Mouse (Mus musculus) small intestine, adult 2 months (tissue): Measurements from ENCODE around the gene Uqcr11. TPM values are rescaled to one million over a fixed set of nuclear protein-coding genes. Genes with fewer than 3 reads are reported as not detected.

Experiments used
- H3K27ac ChIP-seq: fragments of 200-500 bp; 2 replicates; pipeline ENCODE4 v1.5.1; 2012; ENCODE audit warnings: low read depth, low read length, control low read depth, inconsistent platforms; ENCODE audit not compliant: insufficient read depth
- H3K27me3 ChIP-seq: fragments of 200-500 bp; 2 replicates; pipeline ENCODE4 v1.6.1; 2012; ENCODE audit warnings: mild to moderate bottlenecking, moderate library complexity, low read length, inconsistent platforms; ENCODE audit not compliant: control insufficient read depth, insufficient read depth
- H3K36me3 ChIP-seq: fragments of 200-500 bp; 2 replicates; pipeline ENCODE4 v1.6.1; 2012; ENCODE audit warnings: mild to moderate bottlenecking, low read length, control low read depth, inconsistent platforms; ENCODE audit not compliant: control insufficient read depth, insufficient read depth
- H3K4me1 ChIP-seq: fragments of 200-500 bp; 2 replicates; pipeline ENCODE4 v1.6.1; 2012; ENCODE audit warnings: low read length, inconsistent platforms, mixed read lengths; ENCODE audit not compliant: control insufficient read depth, insufficient read depth, insufficient read length
- H3K4me3 ChIP-seq: fragments of 200-500 bp; 2 replicates; pipeline ENCODE4 v1.5.1; 2012; ENCODE audit warnings: low read depth, mild to moderate bottlenecking, control low read depth, inconsistent platforms, low read length, moderate library complexity
- CTCF ChIP-seq: fragments of 200-500 bp; IDR thresholded peaks from 2 replicates; pipeline ENCODE4 v1.5.1; 2012; ENCODE audit warnings: low read depth, mild to moderate bottlenecking, control low read depth, inconsistent platforms, low read length, moderate library complexity, mixed read lengths; ENCODE audit not compliant: insufficient replicate concordance, insufficient read length; ENCODE audit errors: extremely low read depth
- POLR2A ChIP-seq: fragments of 200-500 bp; IDR thresholded peaks from 2 replicates; pipeline ENCODE4 v1.6.1; 2012; ENCODE audit warnings: low read depth, mild to moderate bottlenecking, control low read depth, inconsistent platforms, low read length, moderate library complexity
- WGBS: fragments of 180-500 bp; shearing (Covaris S2); methylation state at CpG from one replicate; pipeline ENCODE4 v1.1.7; 2018; 5-methylcytosine and 5-hydroxymethylcytosine counted together
- polyA plus RNA-seq: library from polyadenylated mRNA; depleted of rRNA; stranded (reverse); fragments of >200 nt; gene quantifications from 2 replicates; pipeline ENCODE4 v1.2.3, GENCODE M21; 2012

Uqcr11 gene
- polyA plus RNA-seq, 1 experiment, result 2,588 TPM

- Histone ChIP-seq H3K27ac (no peak overlapping the region), H3K4me1 (no peaks in the 10 kb centered on the region; the same call in 1 of the 2 replicates), H3K36me3 (no peaks in the 10 kb centered on the region), H3K4me3 (no peak overlapping the region), H3K27me3 (no peaks in the 10 kb centered on the region)
- WGBS, result 54% methylated on average over 5 of the region's 5 CpGs
- TF ChIP-seq POLR2A (no peak), CTCF (no peak)
Measured at GRCm38 (mm10) chr10:80444339-80445045, 37.9 kb upstream of the Uqcr11 start.

GRCm38 (mm10) chr10:80443575-80444278 lies 37.1 kb upstream of the Uqcr11 start:
- Histone ChIP-seq H3K27ac (no peak overlapping the region), H3K4me1 (no peaks in the 10 kb centered on the region; the same call in 1 of the 2 replicates), H3K4me3 (no peak overlapping the region), H3K36me3 (no peaks in the 10 kb centered on the region), H3K27me3 (no peaks in the 10 kb centered on the region)
- TF ChIP-seq POLR2A (no peak), CTCF (no peak)
- 89% methylated on average over 8 of the region's 8 CpGs for WGBS

GRCm38 (mm10) chr10:80442989-80443388 lies 36.4 kb upstream of the Uqcr11 start:
- WGBS, result 53% methylated on average over 2 of the region's 2 CpGs
- Histone ChIP-seq H3K27me3 (no peaks in the 10 kb centered on the region), H3K4me3 (no peak overlapping the region), H3K36me3 (no peaks in the 10 kb centered on the region), H3K27ac (no peak overlapping the region), H3K4me1 (no peaks in the 10 kb centered on the region; the same call in 1 of the 2 replicates)
- TF ChIP-seq CTCF, result no peak
- no peak for TF ChIP-seq POLR2A

GRCm38 (mm10) chr10:80441598-80441997 lies 35.0 kb upstream of the Uqcr11 start:
- no peak overlapping the region for H3K4me3 ChIP-seq
- H3K27ac ChIP-seq, result no peak overlapping the region
- WGBS, result 64% methylated on average over 8 of the region's 8 CpGs
- TF ChIP-seq POLR2A, result no peak
- TF ChIP-seq CTCF, result no peak
- H3K4me1 ChIP-seq, result peaks cover 2% of the 10 kb centered on the region
- no peaks in the 10 kb centered on the region for H3K27me3 ChIP-seq
- no peaks in the 10 kb centered on the region for H3K36me3 ChIP-seq

- no peak overlapping the region for H3K4me3 ChIP-seq
- no peaks in the 10 kb centered on the region for H3K36me3 ChIP-seq
- no peaks in the 10 kb centered on the region for H3K27me3 ChIP-seq
- H3K27ac ChIP-seq, result no peak overlapping the region
- no peak for TF ChIP-seq POLR2A
- no peak for TF ChIP-seq CTCF
- peaks cover 16% of the 10 kb centered on the region for H3K4me1 ChIP-seq
Measured at GRCm38 (mm10) chr10:80440031-80440430, 33.4 kb upstream of the Uqcr11 start.

- TF ChIP-seq CTCF (no peak), POLR2A (no peak)
- no peak overlapping the region for H3K27ac ChIP-seq
- H3K4me3 ChIP-seq, result no peak overlapping the region
- H3K27me3 ChIP-seq, result no peaks in the 10 kb centered on the region
- WGBS, result 80% methylated on average over 4 of the region's 4 CpGs
- H3K36me3 ChIP-seq, result no peaks in the 10 kb centered on the region
- H3K4me1 ChIP-seq, result peaks cover 20% of the 10 kb centered on the region
Measured at GRCm38 (mm10) chr10:80437973-80438372, 31.3 kb upstream of the Uqcr11 start.

- 9% methylated on average over 9 of the region's 9 CpGs for WGBS
- Histone ChIP-seq H3K4me3 (no peak overlapping the region; the same call in 1 of the 2 replicates), H3K27ac (peak overlapping the region; percentile 80), H3K36me3 (no peaks in the 10 kb centered on the region), H3K27me3 (no peaks in the 10 kb centered on the region), H3K4me1 (peaks cover 26% of the 10 kb centered on the region)
- TF ChIP-seq CTCF (no peak), POLR2A (no peak)
Measured at GRCm38 (mm10) chr10:80436276-80436675, 29.6 kb upstream of the Uqcr11 start.
